Mouse (Mus musculus): ENCODE measurements around the gene Nr2c2. TPM values are rescaled to one million over a fixed set of nuclear protein-coding genes. Genes with fewer than 3 reads are reported as not detected.
A peak's percentile ranks its signal among the peaks of the same experiment; 100 is the strongest.

The Nr2c2 gene
- polyA plus RNA-seq (2014; fragmentation: Nextera tagmentation; extraction: Ambion mirVana) = 22.3 and 24.2 TPM in 2 replicates

- peaks cover 11% of the 10 kb centered on the region; the same call in 1 of the 2 replicates for H3K4me1 ChIP-seq (ENCODE audit: control insufficient read depth, insufficient read depth, low read length)
- peak within 1 kb of the TSS; percentile 99 for H3K4me3 ChIP-seq (ENCODE audit: low read depth, low read length)
- DNase-seq (ENCODE audit: low spot score) = peak; percentile 88
- H3K4me2 ChIP-seq (ENCODE audit: low read depth) = peak within 1 kb of the TSS; percentile 55
- H3K27ac ChIP-seq (ENCODE audit: low read depth, low read length) = peak within 1 kb of the TSS; percentile 99
- H3K27me3 ChIP-seq (ENCODE audit: control insufficient read depth, insufficient read depth, low read length) = no peaks in the 10 kb centered on the region
- ATAC-seq (ENCODE audit: insufficient read depth, low FRiP score, low TSS enrichment) = peak; percentile 45
- no peaks in the 10 kb centered on the region for H3K9me3 ChIP-seq (ENCODE audit: control insufficient read depth, low read length)
- under 1% methylated on average over 48 of the region's 58 CpGs for WGBS
- no peaks in the 10 kb centered on the region for H3K36me3 ChIP-seq (ENCODE audit: control insufficient read depth, insufficient read depth, low read length)
- H3K9ac ChIP-seq (ENCODE audit: low read length) = peak within 1 kb of the TSS; percentile 99
Observed at GRCm38 (mm10) chr6:92091130-92091591, at the start of gene Nr2c2. Nr2c2 (plus strand) TSS chr6:92091390.

GRCm38 (mm10) chr6:92042055-92042454 lies 49.1 kb upstream of the Nr2c2 start:
- no peaks in the 10 kb centered on the region for H3K36me3 ChIP-seq (ENCODE audit: control insufficient read depth, insufficient read depth, low read length)
- H3K27me3 ChIP-seq (ENCODE audit: control insufficient read depth, insufficient read depth, low read length) = no peaks in the 10 kb centered on the region
- DNase-seq (ENCODE audit: low spot score) (no peak), ATAC-seq (ENCODE audit: insufficient read depth, low FRiP score, low TSS enrichment) (no peak)
- H3K4me2 ChIP-seq (ENCODE audit: low read depth) = no peak overlapping the region
- no peaks in the 10 kb centered on the region for H3K4me1 ChIP-seq (ENCODE audit: control insufficient read depth, insufficient read depth, low read length)
- H3K9ac ChIP-seq (ENCODE audit: low read length) = no peak overlapping the region
- WGBS = 93% methylated on average over 4 of the region's 4 CpGs
- H3K27ac ChIP-seq (ENCODE audit: low read depth, low read length) = no peak overlapping the region
- H3K4me3 ChIP-seq (ENCODE audit: low read depth, low read length) = no peak overlapping the region
- no peaks in the 10 kb centered on the region for H3K9me3 ChIP-seq (ENCODE audit: control insufficient read depth, low read length)

- no peak overlapping the region for H3K27ac ChIP-seq (ENCODE audit: low read depth, low read length)
- H3K36me3 ChIP-seq (ENCODE audit: control insufficient read depth, insufficient read depth, low read length) = no peaks in the 10 kb centered on the region
- no peaks in the 10 kb centered on the region for H3K9me3 ChIP-seq (ENCODE audit: control insufficient read depth, low read length)
- no peak for ATAC-seq (ENCODE audit: insufficient read depth, low FRiP score, low TSS enrichment)
- no peak for DNase-seq (ENCODE audit: low spot score)
- no peak overlapping the region for H3K9ac ChIP-seq (ENCODE audit: low read length)
- no peak overlapping the region for H3K4me2 ChIP-seq (ENCODE audit: low read depth)
- H3K4me1 ChIP-seq (ENCODE audit: control insufficient read depth, insufficient read depth, low read length) = no peaks in the 10 kb centered on the region
- WGBS = 84% methylated on average over 1 of the region's 1 CpGs
- no peaks in the 10 kb centered on the region for H3K27me3 ChIP-seq (ENCODE audit: control insufficient read depth, insufficient read depth, low read length)
- no peak overlapping the region for H3K4me3 ChIP-seq (ENCODE audit: low read depth, low read length)
Observed at GRCm38 (mm10) chr6:92042850-92043249, 48.3 kb upstream of the Nr2c2 start.

GRCm38 (mm10) chr6:92057768-92058167 lies 33.4 kb upstream of the Nr2c2 start:
- Histone ChIP-seq H3K36me3 (ENCODE audit: control insufficient read depth, insufficient read depth, low read length) (no peaks in the 10 kb centered on the region), H3K9me3 (ENCODE audit: control insufficient read depth, low read length) (no peaks in the 10 kb centered on the region), H3K27ac (ENCODE audit: low read depth, low read length) (no peak overlapping the region), H3K9ac (ENCODE audit: low read length) (no peak overlapping the region), H3K4me1 (ENCODE audit: control insufficient read depth, insufficient read depth, low read length) (no peaks in the 10 kb centered on the region), H3K4me3 (ENCODE audit: low read depth, low read length) (no peak overlapping the region), H3K27me3 (ENCODE audit: control insufficient read depth, insufficient read depth, low read length) (no peaks in the 10 kb centered on the region), H3K4me2 (ENCODE audit: low read depth) (no peak overlapping the region)
- DNase-seq (ENCODE audit: low spot score) (no peak), ATAC-seq (ENCODE audit: insufficient read depth, low FRiP score, low TSS enrichment) (no peak)
- 50% methylated on average over 2 of the region's 2 CpGs for WGBS

- no peak overlapping the region for H3K27ac ChIP-seq (ENCODE audit: low read depth, low read length)
- DNase-seq (ENCODE audit: low spot score) (no peak), ATAC-seq (ENCODE audit: insufficient read depth, low FRiP score, low TSS enrichment) (no peak)
- no peak overlapping the region for H3K9ac ChIP-seq (ENCODE audit: low read length)
- H3K4me2 ChIP-seq (ENCODE audit: low read depth) = no peak overlapping the region
- no peak overlapping the region for H3K4me3 ChIP-seq (ENCODE audit: low read depth, low read length)
- H3K9me3 ChIP-seq (ENCODE audit: control insufficient read depth, low read length) = no peaks in the 10 kb centered on the region
- H3K27me3 ChIP-seq (ENCODE audit: control insufficient read depth, insufficient read depth, low read length) = no peaks in the 10 kb centered on the region
- H3K36me3 ChIP-seq (ENCODE audit: control insufficient read depth, insufficient read depth, low read length) = no peaks in the 10 kb centered on the region
- WGBS = 62% methylated on average over 5 of the region's 5 CpGs
- H3K4me1 ChIP-seq (ENCODE audit: control insufficient read depth, insufficient read depth, low read length) = no peaks in the 10 kb centered on the region
Observed at GRCm38 (mm10) chr6:92061725-92062124, 29.5 kb upstream of the Nr2c2 start.

GRCm38 (mm10) chr6:92063452-92063851 lies 27.7 kb upstream of the Nr2c2 start:
- no peak overlapping the region for H3K27ac ChIP-seq (ENCODE audit: low read depth, low read length)
- H3K9me3 ChIP-seq (ENCODE audit: control insufficient read depth, low read length) = no peaks in the 10 kb centered on the region
- DNase-seq (ENCODE audit: low spot score) (no peak), ATAC-seq (ENCODE audit: insufficient read depth, low FRiP score, low TSS enrichment) (no peak)
- 93% methylated on average over 2 of the region's 2 CpGs for WGBS
- no peaks in the 10 kb centered on the region for H3K4me1 ChIP-seq (ENCODE audit: control insufficient read depth, insufficient read depth, low read length)
- no peak overlapping the region for H3K4me3 ChIP-seq (ENCODE audit: low read depth, low read length)
- no peaks in the 10 kb centered on the region for H3K36me3 ChIP-seq (ENCODE audit: control insufficient read depth, insufficient read depth, low read length)
- no peak overlapping the region for H3K4me2 ChIP-seq (ENCODE audit: low read depth)
- no peaks in the 10 kb centered on the region for H3K27me3 ChIP-seq (ENCODE audit: control insufficient read depth, insufficient read depth, low read length)
- no peak overlapping the region for H3K9ac ChIP-seq (ENCODE audit: low read length)

- 75% methylated on average over 10 of the region's 10 CpGs for WGBS
- DNase-seq (ENCODE audit: low spot score) = no peak
Observed at GRCm38 (mm10) chr6:92064101-92064500, 27.1 kb upstream of the Nr2c2 start.

GRCm38 (mm10) chr6:92065721-92066496 lies 25.3 kb upstream of the Nr2c2 start:
- Histone ChIP-seq H3K27me3 (ENCODE audit: control insufficient read depth, insufficient read depth, low read length) (no peaks in the 10 kb centered on the region), H3K9ac (ENCODE audit: low read length) (no peak overlapping the region), H3K4me3 (ENCODE audit: low read depth, low read length) (no peak overlapping the region), H3K36me3 (ENCODE audit: control insufficient read depth, insufficient read depth, low read length) (no peaks in the 10 kb centered on the region), H3K9me3 (ENCODE audit: control insufficient read depth, low read length) (no peaks in the 10 kb centered on the region), H3K27ac (ENCODE audit: low read depth, low read length) (no peak overlapping the region), H3K4me1 (ENCODE audit: control insufficient read depth, insufficient read depth, low read length) (no peaks in the 10 kb centered on the region), H3K4me2 (ENCODE audit: low read depth) (no peak overlapping the region)
- 57% methylated on average over 12 of the region's 12 CpGs for WGBS
- DNase-seq (ENCODE audit: low spot score) = peak; percentile 57
- ATAC-seq (ENCODE audit: insufficient read depth, low FRiP score, low TSS enrichment) = 0 out of 2 replicates have a peak, but pooled peaks have one; percentile 4

More at GRCm38 (mm10) chr6:92064101-92064500, 27.1 kb upstream of the Nr2c2 start:
- Histone ChIP-seq H3K4me3 (ENCODE audit: low read depth, low read length) (no peak overlapping the region), H3K36me3 (ENCODE audit: control insufficient read depth, insufficient read depth, low read length) (no peaks in the 10 kb centered on the region), H3K9me3 (ENCODE audit: control insufficient read depth, low read length) (no peaks in the 10 kb centered on the region), H3K4me1 (ENCODE audit: control insufficient read depth, insufficient read depth, low read length) (no peaks in the 10 kb centered on the region), H3K27me3 (ENCODE audit: control insufficient read depth, insufficient read depth, low read length) (no peaks in the 10 kb centered on the region), H3K4me2 (ENCODE audit: low read depth) (no peak overlapping the region), H3K9ac (ENCODE audit: low read length) (no peak overlapping the region), H3K27ac (ENCODE audit: low read depth, low read length) (no peak overlapping the region)
- ATAC-seq (ENCODE audit: insufficient read depth, low FRiP score, low TSS enrichment) = no peak
